Mouse (Mus musculus) layer of hippocampus, postnatal 14 days (tissue): ENCODE data around the gene Msh4. TPM values are rescaled to one million over a fixed set of nuclear protein-coding genes. Genes with fewer than 3 reads are reported as not detected.
"Not testable (repeated sequence)": the region's sequence is repeated elsewhere in the genome, so short reads cannot be mapped to it uniquely, and the experiment has no call there.

Experiments
- DNase-seq, 2 experiments: peaks; one replicate each; pipeline ENCODE4 v3.0.0; 2021 to 2022; ENCODE audit warnings: low spot score in 2 of 2, mixed read lengths in 1 of 2
- total RNA-seq, 2 experiments: library from RNA; stranded (reverse); gene quantifications; 2 replicates each; pipeline ENCODE4 v1.2.3; 2021

The Msh4 gene
- total RNA-seq, 2 experiments from 2014 or later: 0.37 to 0.62 TPM

- no peak for DNase-seq
Observed at GRCm38 (mm10) chr3:153849368-153850015, 56.4 kb downstream of the Msh4 start.

DNA sequence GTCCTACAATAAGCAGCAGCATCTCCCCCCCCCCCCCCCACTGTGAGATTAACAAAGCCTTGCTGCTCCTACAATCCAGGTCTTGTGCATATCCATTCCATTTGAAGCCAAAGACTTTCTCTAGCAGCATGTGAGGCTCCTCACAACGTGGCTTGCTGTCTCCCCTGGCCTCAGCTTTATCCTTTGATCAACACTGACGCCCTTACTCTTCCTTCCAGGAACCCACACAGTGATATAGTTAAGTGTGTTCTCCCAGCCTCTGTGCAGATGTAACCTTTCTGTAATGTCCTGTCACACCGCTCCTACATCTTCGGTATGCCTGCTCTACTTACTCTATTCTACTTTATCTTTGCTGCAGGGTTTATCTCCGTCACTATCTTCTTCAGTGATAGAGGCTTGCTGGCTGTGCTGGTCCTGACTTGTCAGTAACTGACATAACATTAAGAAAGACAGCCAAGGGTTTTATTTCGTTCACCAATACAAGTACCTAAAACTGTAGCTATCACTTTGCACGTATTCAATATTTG, 58.7 kb downstream of the Msh4 start:
- no peak for DNase-seq

DNA sequence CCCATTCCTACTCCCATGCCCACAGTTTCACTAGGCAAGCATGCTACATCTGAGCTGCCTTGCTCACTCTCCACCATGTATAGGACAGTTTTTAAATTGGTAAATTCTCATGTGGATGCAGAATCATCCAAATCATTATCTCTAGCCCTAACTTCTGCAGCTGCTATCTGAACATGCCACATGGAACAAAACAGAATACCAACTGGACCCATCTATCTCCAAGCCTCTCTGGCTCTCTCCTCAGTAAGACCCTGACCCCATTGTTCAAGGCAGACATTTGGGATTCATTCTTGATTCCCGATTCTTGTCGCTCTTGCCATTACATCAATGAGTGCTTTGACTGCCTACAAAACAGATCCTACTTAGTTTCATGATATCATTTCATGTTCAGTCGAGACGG, 59.8 kb downstream of the Msh4 start:
- DNase-seq: no peak

GRCm38 (mm10) chr3:153845500-153845899, 60.4 kb downstream of the Msh4 start:
- no peak for DNase-seq

DNA sequence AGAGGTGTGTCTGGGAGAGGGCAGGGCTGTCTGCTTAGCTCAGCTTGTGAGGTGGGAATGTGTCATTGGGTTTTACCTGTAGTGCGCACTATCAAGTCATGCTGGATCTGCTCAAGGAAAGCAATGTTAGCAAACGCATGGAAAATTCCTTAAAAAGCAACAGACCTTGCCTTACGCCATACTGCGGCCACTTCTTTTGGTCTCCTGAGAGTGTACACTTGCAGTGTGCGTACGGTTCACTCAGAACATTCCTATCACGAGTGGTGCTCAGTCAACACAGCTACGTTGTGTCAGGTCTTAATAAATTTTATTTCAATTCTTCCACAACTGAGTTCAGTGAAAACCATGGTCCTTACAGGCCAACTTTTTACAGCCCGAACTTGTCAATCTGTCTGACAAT, 61.2 kb downstream of the Msh4 start:
- no peak for DNase-seq

DNA sequence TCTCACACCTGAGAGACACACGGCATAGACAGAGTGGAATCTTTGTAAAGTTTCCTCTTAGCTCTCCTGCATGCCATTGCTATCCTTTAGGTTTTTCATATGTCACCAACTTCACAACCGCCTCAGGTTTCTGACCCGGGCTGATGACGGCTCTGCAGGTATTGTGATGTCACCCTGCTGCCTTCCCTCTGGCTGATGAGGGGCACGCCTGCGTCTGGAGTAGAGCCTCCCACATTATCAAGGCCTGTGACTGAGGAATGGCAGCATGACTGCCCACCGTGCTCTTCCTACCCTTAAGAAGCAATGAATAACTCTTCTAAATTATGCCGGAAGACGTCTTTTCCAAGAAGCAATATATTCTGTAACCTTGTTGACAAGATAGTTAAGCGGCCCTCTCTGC, 61.9 kb downstream of the Msh4 start, which contains the start of gene Asb17:
Asb17 (plus strand) TSS at position 180 of the 400 bp plus-strand sequence.
- no peak for DNase-seq

- no peak for DNase-seq
Observed at GRCm38 (mm10) chr3:153837593-153837992, 68.3 kb downstream of the Msh4 start.

GRCm38 (mm10) chr3:153836316-153836715, 69.6 kb downstream of the Msh4 start:
- no peak for DNase-seq

DNA sequence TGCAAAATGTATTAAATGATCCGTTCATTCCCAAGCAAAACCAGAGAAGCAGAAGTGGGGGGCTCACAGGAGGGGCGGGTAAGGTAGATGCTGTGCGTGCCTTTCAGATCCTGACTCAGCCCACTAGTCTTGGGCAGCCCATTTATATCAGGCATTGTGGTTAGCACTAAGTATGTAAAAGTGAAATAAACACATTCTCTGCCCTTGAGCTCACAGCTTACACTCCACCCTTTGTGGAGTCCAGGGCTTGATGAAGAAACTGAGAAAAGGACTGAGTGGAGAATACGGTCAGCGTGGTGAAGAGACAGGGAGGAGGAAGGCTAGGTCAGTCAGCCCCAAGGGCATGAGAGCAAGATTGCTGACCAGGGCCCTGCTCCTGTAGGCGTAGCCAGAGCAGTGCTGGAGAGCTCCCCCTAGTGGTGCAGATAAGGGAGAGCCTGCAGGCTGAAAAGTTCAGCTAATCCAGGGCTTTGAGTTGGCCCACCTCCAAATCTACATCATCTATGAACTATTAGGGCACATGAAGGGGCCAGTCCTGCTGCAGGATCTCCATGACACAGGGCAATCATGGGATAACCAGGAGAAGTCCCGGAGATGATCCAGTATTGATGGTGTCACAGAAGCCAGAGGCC, 70.4 kb downstream of the Msh4 start:
- DNase-seq: peak; percentile 17 to 40

DNA sequence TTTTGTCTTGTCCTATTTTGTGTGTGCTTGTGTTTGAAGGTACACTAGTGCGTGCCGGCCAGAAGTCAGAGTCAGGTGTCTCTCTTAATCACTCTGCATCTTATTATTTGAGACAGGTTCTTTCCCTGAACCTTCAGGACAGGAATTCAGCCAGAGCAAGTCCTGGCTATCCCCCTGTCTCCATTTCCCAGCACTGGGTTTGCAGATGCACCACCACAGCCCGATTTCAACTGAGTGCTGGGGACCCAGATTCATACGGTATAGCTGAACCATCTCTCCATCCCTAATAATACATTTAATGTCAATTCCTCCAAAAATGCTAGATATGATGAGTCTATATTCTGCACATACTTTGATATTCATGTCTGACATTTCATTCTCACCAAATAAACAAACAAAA, 71.9 kb downstream of the Msh4 start:
- DNase-seq: no peak

DNA sequence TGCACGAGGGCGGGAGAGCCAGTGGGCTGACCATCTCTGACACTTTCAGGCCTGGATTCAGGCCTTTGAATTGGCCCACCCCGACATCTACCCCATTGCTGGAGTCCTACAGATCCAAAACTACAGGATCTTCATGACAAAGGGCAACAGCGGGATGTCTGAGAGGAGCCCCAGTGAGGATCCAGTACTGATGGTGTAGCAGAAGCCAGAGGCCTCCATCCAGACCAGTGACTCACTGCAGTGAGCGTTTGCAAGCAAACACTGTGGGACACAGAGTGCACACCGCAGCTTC, 73.3 kb downstream of the Msh4 start:
- no peak for DNase-seq

- no peak for DNase-seq
Observed at GRCm38 (mm10) chr3:153831873-153832653, 73.9 kb downstream of the Msh4 start.

DNA sequence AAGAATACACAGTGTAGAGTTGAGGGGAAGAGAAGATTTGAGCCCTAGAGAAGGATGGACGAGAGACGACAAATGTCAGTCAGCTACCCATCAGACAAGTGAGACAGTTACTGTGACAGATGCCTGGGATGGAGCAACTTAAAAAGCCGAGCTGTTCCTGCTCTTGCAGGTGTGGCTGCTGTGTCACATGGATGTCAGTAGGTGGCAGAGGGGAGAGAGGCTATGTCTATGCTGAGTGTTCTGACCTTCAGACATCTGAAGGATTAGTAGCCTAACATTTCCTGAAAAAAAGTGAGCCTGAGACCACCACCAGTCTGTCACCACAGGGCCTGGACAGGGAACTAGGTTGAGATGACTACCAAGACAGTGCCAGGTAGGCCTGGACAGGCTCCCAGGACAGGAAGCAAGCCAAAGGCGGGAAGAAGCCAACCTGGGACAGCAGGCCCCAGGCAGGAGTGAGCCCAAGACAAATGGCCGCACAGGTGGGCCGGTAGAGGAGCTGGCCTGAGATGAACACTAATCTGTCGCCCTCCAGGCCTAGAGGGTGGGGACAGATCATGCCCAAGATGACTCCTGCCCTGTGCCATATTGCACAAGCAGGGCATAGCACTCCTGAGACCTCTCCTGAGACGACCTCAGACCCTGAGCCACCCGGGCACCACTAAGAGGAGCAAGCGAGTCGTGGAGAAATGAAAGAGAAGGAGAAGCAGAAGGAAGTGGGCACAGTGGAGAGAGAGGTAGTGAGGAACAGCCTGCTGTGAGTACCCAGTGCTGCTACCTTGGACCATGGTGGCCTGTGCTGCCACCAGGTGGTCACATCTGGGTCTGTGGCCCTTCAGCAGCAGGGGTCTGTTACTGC, 74.7 kb downstream of the Msh4 start:
- no peak for DNase-seq

DNA sequence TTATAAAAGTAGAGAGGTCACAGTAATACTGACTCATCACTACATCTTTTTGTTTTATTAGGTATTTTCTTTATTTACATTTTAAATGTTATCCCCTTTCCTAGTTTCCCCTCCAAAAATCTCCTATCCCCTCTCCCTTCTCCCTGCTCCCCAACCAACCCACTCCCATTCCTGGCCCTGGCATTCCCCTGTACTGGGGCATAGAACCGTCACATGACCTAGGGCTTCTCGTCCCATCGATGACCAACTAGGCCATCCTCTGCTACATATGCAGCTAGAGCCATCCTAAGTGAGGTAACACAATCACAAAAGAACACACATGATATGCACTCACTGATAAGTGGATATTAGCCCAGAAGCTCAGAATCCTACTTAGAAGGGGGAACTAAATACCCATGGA, 76.2 kb downstream of the Msh4 start:
- DNase-seq: not testable (repeated sequence)

DNA sequence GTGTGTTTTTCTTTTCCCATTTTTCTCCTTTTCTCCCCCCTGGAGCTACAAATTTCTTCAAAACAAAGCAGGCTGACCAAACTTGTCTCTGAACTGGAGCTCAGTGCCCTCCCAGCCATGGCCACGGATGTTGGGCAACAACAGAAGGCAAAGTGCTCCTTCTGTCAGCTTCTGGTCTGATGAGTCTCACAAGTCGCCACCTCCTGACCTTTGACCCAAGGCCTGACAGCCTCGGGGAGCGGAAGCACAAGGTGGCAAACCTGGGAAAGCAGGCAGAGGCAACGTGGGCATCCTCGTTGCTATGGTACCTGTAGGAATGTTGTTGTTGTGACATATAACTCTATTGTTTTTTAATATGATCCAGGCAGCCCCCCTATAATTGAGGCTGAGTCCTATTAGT, 79.3 kb downstream of the Msh4 start:
- DNase-seq: no peak

GRCm38 (mm10) chr3:153825197-153825596, 80.7 kb downstream of the Msh4 start:
- no peak for DNase-seq

GRCm38 (mm10) chr3:153823671-153824515, 82.0 kb downstream of the Msh4 start:
- no peak for DNase-seq

DNA sequence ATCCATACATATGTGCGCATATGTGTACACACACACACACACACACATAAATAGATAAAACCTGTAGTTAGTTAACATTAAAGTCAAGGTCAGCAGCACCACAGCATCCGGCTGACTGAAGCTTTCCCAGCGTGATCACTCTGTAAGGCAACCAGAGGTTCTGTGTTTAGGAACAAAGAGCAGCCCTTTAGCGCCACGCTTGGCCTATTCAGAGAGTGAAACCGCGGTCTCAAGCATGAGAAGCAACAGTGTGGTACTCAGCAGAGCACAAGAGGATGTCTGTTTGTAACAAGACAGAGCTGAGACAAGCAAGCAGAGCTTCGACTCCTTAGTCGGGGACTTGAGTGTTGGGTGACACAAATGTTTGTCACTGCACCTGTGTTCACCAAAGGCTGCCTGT, 86.5 kb downstream of the Msh4 start:
- DNase-seq: no peak

DNA sequence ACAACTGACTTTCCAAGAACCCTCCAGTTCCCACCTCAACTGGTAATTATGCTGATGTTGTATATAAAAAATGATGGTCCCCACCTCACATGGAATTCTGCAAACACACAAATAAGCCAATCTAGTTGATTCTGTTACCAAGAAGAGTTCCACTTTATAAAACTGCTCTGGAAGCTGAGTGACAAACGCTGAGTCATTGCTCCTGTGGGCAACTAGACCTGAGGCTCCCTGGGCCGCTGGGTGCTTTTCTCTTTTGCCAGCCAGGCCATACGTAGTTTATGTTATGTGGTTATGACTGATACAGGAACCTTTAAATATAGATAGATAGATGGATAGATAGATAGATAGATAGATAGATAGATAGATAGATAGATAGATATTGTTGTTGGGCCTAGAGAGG, 87.2 kb downstream of the Msh4 start:
- no peak for DNase-seq

DNA sequence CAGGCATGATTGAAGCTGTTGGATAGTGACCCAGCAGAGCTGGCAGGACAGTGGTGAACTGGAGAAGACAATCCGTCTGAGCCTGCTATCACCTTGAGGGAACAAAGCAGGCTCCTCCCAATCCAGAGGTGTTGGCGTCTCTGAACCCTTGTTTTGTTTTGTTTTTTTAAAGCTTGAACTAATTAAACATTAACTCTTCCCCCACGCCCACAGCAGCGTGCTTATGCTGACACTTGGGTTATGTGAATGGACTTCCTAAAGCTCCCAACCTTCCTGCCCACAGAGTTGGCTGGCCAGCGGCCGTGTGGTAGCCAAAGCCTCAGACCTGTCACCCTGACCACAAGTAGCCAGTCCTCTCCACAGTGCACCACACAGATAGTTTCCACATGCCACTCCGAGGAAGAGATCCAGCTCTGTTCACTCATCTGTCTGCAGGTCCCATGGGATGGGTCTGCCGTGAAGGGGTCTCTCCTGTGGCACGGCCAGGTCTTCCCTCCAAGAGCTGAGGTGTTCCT, 88.5 kb downstream of the Msh4 start:
- no peak for DNase-seq
